Mouse (Mus musculus): Measurements from ENCODE around the gene Krt19. TPM values are rescaled to one million over a fixed set of nuclear protein-coding genes. Genes with fewer than 3 reads are reported as not detected.

Gene Krt19
- polyA plus RNA-seq, 1 experiment from 2014 or later = 48.4 TPM

GRCm38 (mm10) chr11:100097819-100098218 is 50.6 kb downstream of the Krt19 start:
- Histone ChIP-seq H3K27me3 (ENCODE audit: control insufficient read depth, insufficient read depth, low read length) (no peaks in the 10 kb centered on the region), H3K36me3 (ENCODE audit: control insufficient read depth, insufficient read depth, low read length) (no peaks in the 10 kb centered on the region), H3K4me3 (ENCODE audit: low read depth, low read length) (no peak overlapping the region), H3K4me2 (no peak overlapping the region), H3K9me3 (replicated peaks; ENCODE audit: control insufficient read depth, low read length) (no peaks in the 10 kb centered on the region), H3K9ac (ENCODE audit: low read depth, low read length) (no peak overlapping the region), H3K4me1 (ENCODE audit: control insufficient read depth, insufficient read depth, low read length) (no peaks in the 10 kb centered on the region), H3K27ac (ENCODE audit: low read depth, low read length) (no peak overlapping the region)
- no peak for ATAC-seq (replicated peaks; ENCODE audit: insufficient number of reproducible peaks, low FRiP score, low TSS enrichment)
- WGBS (ENCODE audit: insufficient replicate concordance) = 66% methylated on average over 9 of the region's 9 CpGs

GRCm38 (mm10) chr11:100096141-100096540 is 52.3 kb downstream of the Krt19 start, which contains the start of gene Krt35:
Krt35 (minus strand) TSS chr11:100096241.
- Histone ChIP-seq H3K36me3 (ENCODE audit: control insufficient read depth, insufficient read depth, low read length) (no peaks in the 10 kb centered on the region), H3K9me3 (replicated peaks; ENCODE audit: control insufficient read depth, low read length) (no peaks in the 10 kb centered on the region), H3K9ac (ENCODE audit: low read depth, low read length) (no peak within 1 kb of the TSS), H3K4me3 (ENCODE audit: low read depth, low read length) (no peak within 1 kb of the TSS), H3K27ac (ENCODE audit: low read depth, low read length) (no peak within 1 kb of the TSS), H3K4me1 (ENCODE audit: control insufficient read depth, insufficient read depth, low read length) (no peaks in the 10 kb centered on the region), H3K27me3 (ENCODE audit: control insufficient read depth, insufficient read depth, low read length) (no peaks in the 10 kb centered on the region), H3K4me2 (no peak within 1 kb of the TSS)
- WGBS (ENCODE audit: insufficient replicate concordance) = 84% methylated on average over 9 of the region's 9 CpGs
- ATAC-seq (replicated peaks; ENCODE audit: insufficient number of reproducible peaks, low FRiP score, low TSS enrichment) = no peak

Other genes starting within 250 kb of the Krt19 start
- gene Krtap31-1, start 240.7 kb downstream of the Krt19 start, polyA plus RNA-seq (2014; fragmentation: Nextera tagmentation; extraction: Ambion mirVana) = not detected in 2 replicates
- not detected in 2 replicates for gene Gm11565, start 233.9 kb downstream of the Krt19 start, polyA plus RNA-seq (2014; fragmentation: Nextera tagmentation; extraction: Ambion mirVana)
- not detected in 2 replicates for gene Krtap31-2, start 212.4 kb downstream of the Krt19 start, polyA plus RNA-seq (2014; fragmentation: Nextera tagmentation; extraction: Ambion mirVana)
- gene Krtap9-5, start 200.2 kb downstream of the Krt19 start, polyA plus RNA-seq (2014; fragmentation: Nextera tagmentation; extraction: Ambion mirVana) = not detected in 2 replicates
- gene Krtap29-1, start 169.6 kb downstream of the Krt19 start, polyA plus RNA-seq (2014; fragmentation: Nextera tagmentation; extraction: Ambion mirVana) = not detected in 2 replicates
- not detected in 2 replicates for gene Krtap16-1, start 162.1 kb downstream of the Krt19 start, polyA plus RNA-seq (2014; fragmentation: Nextera tagmentation; extraction: Ambion mirVana)
- not detected in 2 replicates for gene Krtap17-1, start 154.7 kb downstream of the Krt19 start, polyA plus RNA-seq (2014; fragmentation: Nextera tagmentation; extraction: Ambion mirVana)
- not detected in 2 replicates for gene Krt33a, start 132.5 kb downstream of the Krt19 start, polyA plus RNA-seq (2014; fragmentation: Nextera tagmentation; extraction: Ambion mirVana)
- gene Krt33b, start 118.8 kb downstream of the Krt19 start, polyA plus RNA-seq (2014; fragmentation: Nextera tagmentation; extraction: Ambion mirVana) = not detected in 2 replicates
- not detected in 2 replicates for gene Krt34, start 107.1 kb downstream of the Krt19 start, polyA plus RNA-seq (2014; fragmentation: Nextera tagmentation; extraction: Ambion mirVana)
- gene Krt31, start 98.1 kb downstream of the Krt19 start, polyA plus RNA-seq (2014; fragmentation: Nextera tagmentation; extraction: Ambion mirVana) = not detected in 2 replicates
- not detected in 2 replicates for gene Krt32, start 60.4 kb downstream of the Krt19 start, polyA plus RNA-seq (2014; fragmentation: Nextera tagmentation; extraction: Ambion mirVana)
- gene Krt35, start 52.4 kb downstream of the Krt19 start, polyA plus RNA-seq (2014; fragmentation: Nextera tagmentation; extraction: Ambion mirVana) = not detected in 2 replicates
- not detected in 2 replicates for gene Krt36, start 43.0 kb downstream of the Krt19 start, polyA plus RNA-seq (2014; fragmentation: Nextera tagmentation; extraction: Ambion mirVana)
- not detected in 2 replicates for gene Krt13, start 27.1 kb downstream of the Krt19 start, polyA plus RNA-seq (2014; fragmentation: Nextera tagmentation; extraction: Ambion mirVana)
- 0.17 and 0.24 TPM in 2 replicates for gene Krt15, start 12.7 kb downstream of the Krt19 start, polyA plus RNA-seq (2014; fragmentation: Nextera tagmentation; extraction: Ambion mirVana)
- gene Krt9, start 44.6 kb upstream of the Krt19 start, polyA plus RNA-seq (2014; fragmentation: Nextera tagmentation; extraction: Ambion mirVana) = not detected in 2 replicates
- gene Krt14, start 58.9 kb upstream of the Krt19 start, polyA plus RNA-seq (2014; fragmentation: Nextera tagmentation; extraction: Ambion mirVana) = 1.4 and 1.7 TPM in 2 replicates
- gene Krt16, start 100.2 kb upstream of the Krt19 start, polyA plus RNA-seq (2014; fragmentation: Nextera tagmentation; extraction: Ambion mirVana) = not detected in 2 replicates
- gene Krt17, start 112.4 kb upstream of the Krt19 start, polyA plus RNA-seq (2014; fragmentation: Nextera tagmentation; extraction: Ambion mirVana) = 0.14 and 0.82 TPM in 2 replicates
- 0.20 TPM in 1 of 2 replicates, not detected in the other for gene Krt42, start 121.2 kb upstream of the Krt19 start, polyA plus RNA-seq (2014; fragmentation: Nextera tagmentation; extraction: Ambion mirVana)
- 1,605 and 1,756 TPM in 2 replicates for gene Eif1, start 171.2 kb upstream of the Krt19 start, polyA plus RNA-seq (2014; fragmentation: Nextera tagmentation; extraction: Ambion mirVana)
- gene Gast, start 185.7 kb upstream of the Krt19 start, polyA plus RNA-seq (2014; fragmentation: Nextera tagmentation; extraction: Ambion mirVana) = not detected in 2 replicates
- 3.0 and 3.4 TPM in 2 replicates for gene Hap1, start 207.5 kb upstream of the Krt19 start, polyA plus RNA-seq (2014; fragmentation: Nextera tagmentation; extraction: Ambion mirVana)
- 72.2 and 80.6 TPM in 2 replicates for gene Jup, start 249.1 kb upstream of the Krt19 start, polyA plus RNA-seq (2014; fragmentation: Nextera tagmentation; extraction: Ambion mirVana)